Mouse (Mus musculus): Measurements from ENCODE around the gene Tmc6. TPM values are rescaled to one million over a fixed set of nuclear protein-coding genes. Genes with fewer than 3 reads are reported as not detected.

The Tmc6 gene
- total and polyA plus RNA-seq, 3 experiments, result 16.8 to 28.4 (median 26.8) TPM

- dilution Hi-C loops (cut with MboI; ENCODE audit: extremely low pct_ligation_motif_present, extremely low pct_unique_long_range_greater_than_20kb, low sequenced_read_pairs), result no loop called here
- no peak for DNase-seq (ENCODE audit: extremely low read depth)
- peaks cover 3 to 57% of the 10 kb centered on the region in 2 experiments; a peak in 3 of 4 replicates for H3K4me1 ChIP-seq (ENCODE audit: control insufficient read depth in 1 of 2, insufficient read depth in 2 of 2)
- H3K79me2 ChIP-seq (replicated peaks; ENCODE audit: control insufficient read depth, extremely low read depth, insufficient read depth, poor library complexity, severe bottlenecking), result no peaks in the 10 kb centered on the region
- in situ Hi-C loops (cut with MboI; ENCODE audit: low pct_ligation_motif_present, low pct_unique_long_range_greater_than_20kb, low sequenced_read_pairs), result no loop called here
- no peaks in the 10 kb centered on the region for H3K27me3 ChIP-seq (replicated peaks)
- no peaks in the 10 kb centered on the region for H3K9me3 ChIP-seq (replicated peaks; ENCODE audit: low read length)
- H3K9ac ChIP-seq (ENCODE audit: insufficient read depth, low read depth), result no peak overlapping the region
- H3K4me3 ChIP-seq (replicated peaks in 1 of 3; ENCODE audit: low read depth in 2 of 3, low read length in 2 of 3, poor library complexity in 1 of 3), result no peak overlapping the region
- H3K4me2 ChIP-seq (ENCODE audit: insufficient read depth, low read depth, poor library complexity, severe bottlenecking), result no peak overlapping the region
- peaks cover 14 to 21% of the 10 kb centered on the region in 2 experiments for H3K36me3 ChIP-seq (replicated peaks in 1 of 2; ENCODE audit: control insufficient read depth in 1 of 2, insufficient read depth in 1 of 2, low read length in 1 of 2)
- H3K27ac ChIP-seq (ENCODE audit: insufficient read depth, low read depth), result no peak overlapping the region
- no peak for TF ChIP-seq JUND (conservative IDR thresholded peaks at IDR 0.05; ENCODE audit: low read depth, low read length)
- TF ChIP-seq CTCF (conservative IDR thresholded peaks at IDR 0.05 in 1 of 2, IDR thresholded peaks at IDR 0.05 in 1 of 2; ENCODE audit: low read depth in 2 of 2, low read length in 2 of 2), result no peak
- TF ChIP-seq POLR2AphosphoS2 (IDR thresholded peaks at IDR 0.05; ENCODE audit: low read depth, low read length), result peak; percentile 57
- no peak for TF ChIP-seq E2F4 (IDR thresholded peaks at IDR 0.05; ENCODE audit: insufficient replicate concordance, low read depth, low read length)
- TF ChIP-seq NRF1 (IDR thresholded peaks at IDR 0.05; ENCODE audit: low read depth, low read length), result no peak
- TF ChIP-seq MEF2A (IDR thresholded peaks at IDR 0.05; ENCODE audit: borderline replicate concordance, low read depth, low read length), result no peak
- no peak for TF ChIP-seq USF1 (IDR thresholded peaks at IDR 0.05; ENCODE audit: low read depth, low read length)
- no peak for TF ChIP-seq NELFE (IDR thresholded peaks at IDR 0.05; ENCODE audit: low read depth, low read length)
- TF ChIP-seq ELF1 (IDR thresholded peaks at IDR 0.05; ENCODE audit: low read depth, low read length), result no peak
- TF ChIP-seq ZMIZ1 (IDR thresholded peaks at IDR 0.05; ENCODE audit: low read depth, low read length), result peak; percentile 31; the same call in 1 of the 2 replicates
- TF ChIP-seq MAX (IDR thresholded peaks at IDR 0.05; ENCODE audit: low read length), result no peak
- no peak for TF ChIP-seq JUN (IDR thresholded peaks at IDR 0.05; ENCODE audit: insufficient read depth, low read depth, low read length)
- no peak for TF ChIP-seq SIN3A (IDR thresholded peaks at IDR 0.05; ENCODE audit: low read length)
These were observed 53.8 kb downstream of the Tmc6 start for GRCm38 (mm10) chr11:117728245-117728644.

- Histone ChIP-seq H3K4me2 (ENCODE audit: insufficient read depth, low read depth, poor library complexity, severe bottlenecking) (no peak overlapping the region), H3K79me2 (replicated peaks; ENCODE audit: control insufficient read depth, extremely low read depth, insufficient read depth, poor library complexity, severe bottlenecking) (no peaks in the 10 kb centered on the region), H3K36me3 (replicated peaks in 1 of 2; ENCODE audit: control insufficient read depth in 1 of 2, insufficient read depth in 1 of 2, low read length in 1 of 2) (peaks cover 19 to 26% of the 10 kb centered on the region in 2 experiments), H3K27me3 (replicated peaks) (no peaks in the 10 kb centered on the region), H3K9me3 (replicated peaks; ENCODE audit: low read length) (no peaks in the 10 kb centered on the region), H3K4me1 (ENCODE audit: control insufficient read depth in 1 of 2, insufficient read depth in 2 of 2) (peaks cover 3 to 58% of the 10 kb centered on the region in 2 experiments; a peak in 3 of 4 replicates), H3K9ac (ENCODE audit: insufficient read depth, low read depth) (no peak overlapping the region), H3K4me3 (replicated peaks in 1 of 3; ENCODE audit: low read depth in 2 of 3, low read length in 2 of 3, poor library complexity in 1 of 3) (no peak overlapping the region), H3K27ac (ENCODE audit: insufficient read depth, low read depth) (no peak overlapping the region)
- DNase-seq (ENCODE audit: extremely low read depth), result no peak
- in situ Hi-C loops (cut with MboI; ENCODE audit: low pct_ligation_motif_present, low pct_unique_long_range_greater_than_20kb, low sequenced_read_pairs) (no loop called here), dilution Hi-C loops (cut with MboI; ENCODE audit: extremely low pct_ligation_motif_present, extremely low pct_unique_long_range_greater_than_20kb, low sequenced_read_pairs) (no loop called here)
- TF ChIP-seq JUN (IDR thresholded peaks at IDR 0.05; ENCODE audit: insufficient read depth, low read depth, low read length) (no peak), BHLHE40 (IDR thresholded peaks at IDR 0.05; ENCODE audit: low read depth, low read length) (no peak), UBTF (IDR thresholded peaks at IDR 0.05; ENCODE audit: low read depth, low read length) (no peak), ELF1 (IDR thresholded peaks at IDR 0.05; ENCODE audit: low read depth, low read length) (no peak), CHD2 (IDR thresholded peaks at IDR 0.05; ENCODE audit: low read length) (no peak), ZMIZ1 (IDR thresholded peaks at IDR 0.05; ENCODE audit: low read depth, low read length) (no peak), KAT2A (IDR thresholded peaks at IDR 0.05; ENCODE audit: insufficient replicate concordance, low read length) (no peak), ZNF384 (IDR thresholded peaks at IDR 0.05; ENCODE audit: low read depth, low read length) (no peak)
These were observed 55.0 kb downstream of the Tmc6 start for GRCm38 (mm10) chr11:117727031-117727430.

Data from CH12.LX (cell line).